Mouse (Mus musculus): Measurements from ENCODE around the gene Tcp11l2.
A peak's percentile ranks its signal among the peaks of the same experiment; 100 is the strongest.

DNA sequence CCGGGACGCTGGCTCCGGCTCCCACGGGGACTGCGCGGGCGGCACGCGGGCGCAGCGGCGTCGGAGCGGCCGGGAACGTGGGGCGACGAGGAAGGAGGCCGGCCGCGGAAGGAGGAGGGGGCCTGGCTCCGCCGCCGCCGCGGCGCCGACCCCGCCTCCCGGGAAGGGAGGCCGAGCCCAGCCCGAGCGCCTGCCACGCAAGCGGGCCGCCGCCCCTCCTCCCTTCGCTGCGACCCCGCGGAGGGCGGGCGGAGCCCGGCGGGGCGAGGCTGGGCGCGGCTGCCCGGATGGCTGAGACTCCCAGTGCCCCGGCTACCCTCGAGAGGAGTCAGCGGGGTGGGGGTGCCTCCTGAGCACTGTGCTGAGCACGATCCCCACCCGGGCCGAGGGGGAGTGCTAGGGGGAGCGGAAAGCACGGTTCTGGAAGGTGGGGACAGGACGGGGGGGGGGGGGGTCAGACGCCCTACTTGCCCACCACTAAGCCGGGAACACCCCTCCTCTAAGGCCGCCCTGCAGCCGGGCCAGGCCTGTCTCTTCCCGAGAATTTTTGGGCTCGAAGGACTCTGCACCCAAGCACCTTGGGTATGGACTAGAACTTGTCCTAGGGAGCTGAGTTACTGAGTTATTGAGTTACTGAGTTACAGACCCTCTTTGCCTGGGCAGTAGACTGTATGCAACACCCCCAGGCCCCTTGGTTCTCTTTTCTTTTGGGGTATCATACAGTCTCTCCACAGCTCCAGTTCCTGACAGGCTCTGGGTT, 42.3 kb upstream of the Tcp11l2 start, which contains the start of gene Ckap4:
- TF ChIP-seq CTCF (IDR thresholded peaks at IDR 0.05; ENCODE audit: insufficient read depth, low read length) (no peak), POLR2A (IDR thresholded peaks at IDR 0.05; ENCODE audit: borderline replicate concordance, extremely low read depth, low read depth, low read length) (peak; percentile 47; the same call in 1 of the 2 replicates)

All from lung, adult 2 months (tissue).